Mouse (Mus musculus): ENCODE data around the gene Tm7sf2.

Gene Tm7sf2

GRCm38 (mm10) chr19:6067724-6068415, at the start of gene Tm7sf2:
Gene Tm7sf2, minus strand, starts transcription at chr19:6068373.
- DNase-seq (ENCODE audit: low spot score in 2 of 2) = peak; percentile 80 to 84

DNA sequence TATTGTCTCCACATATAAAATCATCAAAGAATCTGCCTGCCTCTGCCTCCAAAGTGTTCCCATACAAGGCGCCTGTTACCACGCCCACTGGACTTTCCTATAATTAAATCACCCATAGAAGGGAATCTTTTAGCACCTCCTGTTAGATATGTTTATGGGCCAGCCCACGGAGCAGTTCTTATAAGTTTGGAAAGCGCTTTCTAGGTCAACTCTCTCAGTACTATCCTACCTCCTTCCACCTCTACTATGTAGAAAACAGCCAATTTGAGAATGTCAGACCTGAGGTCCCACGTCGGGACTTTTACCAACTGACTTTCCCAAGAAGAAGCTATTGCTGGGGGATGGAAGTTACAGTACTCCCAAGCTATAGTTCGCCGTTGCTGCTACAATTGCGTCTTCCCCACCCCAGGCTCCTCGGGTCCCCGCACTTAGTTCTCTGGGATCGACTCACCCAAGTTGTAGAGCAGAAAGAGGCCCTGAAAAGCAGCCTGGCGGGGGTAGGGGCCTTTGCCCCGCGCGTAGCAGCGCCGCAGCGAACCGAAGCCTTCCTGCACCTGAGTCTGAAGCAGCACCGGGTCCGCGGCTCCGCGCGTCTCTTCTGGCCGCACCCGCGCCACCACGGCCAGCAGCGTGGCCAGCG, 49.3 kb upstream of the Tm7sf2 start:
- DNase-seq (ENCODE audit: low spot score in 2 of 2) = no peak

- DNase-seq (ENCODE audit: low spot score in 2 of 2) = no peak
Measured at GRCm38 (mm10) chr19:6116113-6116850, 48.1 kb upstream of the Tm7sf2 start.

- DNase-seq (ENCODE audit: low spot score in 2 of 2) = no peak
Measured at GRCm38 (mm10) chr19:6113116-6113515, 44.9 kb upstream of the Tm7sf2 start.

DNA sequence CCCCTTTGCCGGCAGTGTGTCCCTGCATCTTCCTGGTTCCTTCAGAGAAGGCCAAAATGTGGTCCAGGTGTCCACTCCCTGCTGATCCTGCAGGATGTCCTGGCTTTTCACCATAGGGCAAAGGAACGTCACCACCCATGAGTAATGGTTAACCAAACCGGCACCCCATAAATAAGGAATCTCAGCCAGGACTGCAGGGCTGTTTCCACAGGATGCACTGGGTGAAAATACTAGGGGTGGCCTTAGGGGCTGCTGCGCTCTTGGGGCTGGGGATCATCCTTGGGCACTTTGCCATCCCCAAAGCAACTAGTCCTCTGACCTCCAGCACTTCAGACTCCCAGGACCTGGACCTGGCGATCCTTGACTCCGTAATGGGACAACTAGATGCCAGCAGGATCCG, 37.4 kb upstream of the Tm7sf2 start, which contains the start of gene Naaladl1:
Gene Naaladl1 (plus strand): TSS at position 197 of the 400 bp plus-strand sequence.
- no peak for DNase-seq (ENCODE audit: low spot score in 2 of 2)

- DNase-seq (ENCODE audit: low spot score in 2 of 2) = no peak
Measured at GRCm38 (mm10) chr19:6104476-6104875, 36.3 kb upstream of the Tm7sf2 start.

GRCm38 (mm10) chr19:6102169-6102853, 34.1 kb upstream of the Tm7sf2 start:
- peak; percentile 72 to 74 for DNase-seq (ENCODE audit: low spot score in 2 of 2)

GRCm38 (mm10) chr19:6101186-6101585, 33.0 kb upstream of the Tm7sf2 start:
- no peak for DNase-seq (ENCODE audit: low spot score in 2 of 2)

DNA sequence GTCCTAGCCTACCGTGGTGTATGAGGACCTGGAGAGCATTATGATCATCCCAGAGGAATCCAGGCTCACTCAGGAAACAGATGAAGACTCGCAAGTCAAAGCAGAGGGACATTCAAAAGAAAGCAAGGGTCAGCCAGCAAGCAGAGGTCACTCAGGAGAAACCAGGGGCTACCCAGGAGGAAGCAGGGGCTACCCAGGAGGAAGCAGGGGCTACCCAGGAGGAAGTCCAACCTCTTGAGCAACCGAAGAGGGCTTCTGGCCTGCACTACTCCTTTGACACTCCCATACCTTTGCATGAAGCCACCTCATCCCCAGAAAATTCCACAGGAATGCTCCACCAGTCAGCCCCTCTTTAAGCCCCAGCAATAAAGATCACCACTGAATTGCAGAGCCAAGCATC, 29.7 kb upstream of the Tm7sf2 start:
- DNase-seq (ENCODE audit: low spot score in 2 of 2) = no peak

- no peak for DNase-seq (ENCODE audit: low spot score in 2 of 2)
Measured at GRCm38 (mm10) chr19:6094119-6094518, 25.9 kb upstream of the Tm7sf2 start, which contains the start of gene AC131692.1. Gene AC131692.1, plus strand, starts transcription at chr19:6094419.

GRCm38 (mm10) chr19:6088841-6089240, 20.7 kb upstream of the Tm7sf2 start:
- no peak for DNase-seq (ENCODE audit: low spot score in 2 of 2)

- DNase-seq (ENCODE audit: low spot score in 2 of 2) = peak; percentile 47 to 49
Measured at GRCm38 (mm10) chr19:6085417-6085879, 17.3 kb upstream of the Tm7sf2 start.

GRCm38 (mm10) chr19:6084478-6085248, 16.5 kb upstream of the Tm7sf2 start, which contains the start of the genes Zfpl1 and Cdca5:
Gene Zfpl1, minus strand, starts transcription at chr19:6084956.
Gene Cdca5, plus strand, starts transcription at chr19:6084983.
- peak; percentile 91 to 95 for DNase-seq (ENCODE audit: low spot score in 2 of 2)

DNA sequence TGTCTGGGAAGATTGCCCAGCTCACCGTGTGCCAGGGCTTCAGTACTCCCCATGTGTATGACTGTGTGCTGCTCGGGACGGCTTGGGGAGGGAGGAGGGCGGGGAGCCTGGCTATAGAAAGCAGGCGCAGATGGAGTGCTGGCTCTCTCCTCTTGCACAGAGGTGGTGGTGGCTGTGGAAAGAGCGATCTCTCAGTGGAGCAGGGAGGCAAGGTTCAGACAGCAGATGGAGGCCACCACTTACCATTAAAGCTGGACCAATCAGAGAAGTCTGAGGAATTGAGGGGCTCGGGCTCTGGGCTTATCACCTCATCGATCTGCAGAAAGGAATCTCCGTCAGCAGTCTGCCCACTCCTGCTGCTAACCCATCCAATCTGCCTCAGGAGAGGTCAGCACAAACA, 14.0 kb upstream of the Tm7sf2 start, which contains the start of gene Gm28374:
Gene Gm28374 (minus strand): TSS at position 101 of the 400 bp plus-strand sequence.
- DNase-seq (ENCODE audit: low spot score in 2 of 2) = no peak

GRCm38 (mm10) chr19:6079983-6080480, 11.9 kb upstream of the Tm7sf2 start, which contains the start of gene Tmem262:
Gene Tmem262, plus strand, starts transcription at chr19:6080033.
- DNase-seq (ENCODE audit: low spot score in 2 of 2) = no peak

DNA sequence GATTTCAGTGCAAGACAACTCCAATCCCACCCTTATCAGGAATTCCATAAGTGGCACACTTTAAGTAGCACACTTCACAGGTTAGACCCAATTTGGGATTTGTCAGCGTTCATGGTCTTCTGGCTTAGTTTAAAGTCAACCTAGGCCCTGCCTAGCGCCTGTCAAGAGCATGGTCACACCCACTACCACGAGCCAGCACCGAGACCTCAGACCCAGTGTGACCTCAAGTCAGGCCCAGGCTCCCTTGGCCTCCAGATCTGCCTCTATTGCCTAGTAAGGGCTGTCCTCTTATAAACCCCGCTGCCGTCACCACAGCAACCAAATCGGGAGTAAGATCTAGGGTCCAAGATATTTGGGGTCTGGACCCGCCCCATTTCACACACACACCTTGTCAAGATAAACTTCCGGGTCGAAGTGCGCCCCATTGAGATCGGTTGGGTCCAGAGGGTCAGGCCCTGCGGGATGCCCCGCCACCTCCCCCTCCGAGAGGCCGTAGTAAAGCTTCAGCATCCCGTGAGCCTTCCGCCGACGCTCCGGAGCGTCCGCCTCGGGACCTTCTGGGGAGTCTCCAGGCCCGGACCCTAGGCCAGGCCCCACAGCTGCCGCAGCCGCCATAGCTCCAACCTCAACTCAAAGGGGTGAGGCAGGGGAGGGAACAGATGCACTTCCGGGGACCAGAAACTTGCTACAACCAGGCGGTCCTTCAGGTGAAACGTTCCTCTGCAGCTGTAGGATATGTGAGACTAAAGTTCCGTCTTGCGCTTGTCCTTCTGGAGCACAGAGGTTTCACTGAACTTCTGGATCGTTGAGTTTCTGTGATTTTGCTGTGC, 8.6 kb upstream of the Tm7sf2 start, which contains the start of gene Vps51:
Gene Vps51 (minus strand): TSS at position 668 of the 830 bp plus-strand sequence.
- peak; percentile 64 to 82 for DNase-seq (ENCODE audit: low spot score in 2 of 2)

- DNase-seq (ENCODE audit: low spot score in 2 of 2) = no peak
Measured at GRCm38 (mm10) chr19:6073889-6074288, 5.7 kb upstream of the Tm7sf2 start.

DNA sequence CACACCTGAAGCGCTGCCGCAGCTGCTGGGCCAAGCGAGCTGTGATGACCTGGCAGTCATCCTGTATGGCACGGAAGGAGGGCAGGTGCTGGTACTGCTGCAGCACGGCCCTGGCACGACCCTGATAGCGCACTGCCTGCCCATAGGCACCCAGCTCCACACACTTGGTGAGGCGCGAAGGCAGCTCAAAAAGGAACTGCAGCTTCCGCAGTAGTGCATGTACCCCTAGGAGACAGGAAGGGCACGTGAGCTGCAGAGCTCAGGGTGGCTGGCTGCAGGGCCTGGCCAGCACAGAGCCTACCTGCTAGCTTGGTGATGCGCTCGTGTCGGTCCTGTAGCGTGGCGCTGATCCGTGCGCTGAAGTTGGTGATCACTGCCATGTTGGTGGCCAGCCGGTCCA, 3.1 kb upstream of the Tm7sf2 start:
- no peak for DNase-seq (ENCODE audit: low spot score in 2 of 2)

DNA sequence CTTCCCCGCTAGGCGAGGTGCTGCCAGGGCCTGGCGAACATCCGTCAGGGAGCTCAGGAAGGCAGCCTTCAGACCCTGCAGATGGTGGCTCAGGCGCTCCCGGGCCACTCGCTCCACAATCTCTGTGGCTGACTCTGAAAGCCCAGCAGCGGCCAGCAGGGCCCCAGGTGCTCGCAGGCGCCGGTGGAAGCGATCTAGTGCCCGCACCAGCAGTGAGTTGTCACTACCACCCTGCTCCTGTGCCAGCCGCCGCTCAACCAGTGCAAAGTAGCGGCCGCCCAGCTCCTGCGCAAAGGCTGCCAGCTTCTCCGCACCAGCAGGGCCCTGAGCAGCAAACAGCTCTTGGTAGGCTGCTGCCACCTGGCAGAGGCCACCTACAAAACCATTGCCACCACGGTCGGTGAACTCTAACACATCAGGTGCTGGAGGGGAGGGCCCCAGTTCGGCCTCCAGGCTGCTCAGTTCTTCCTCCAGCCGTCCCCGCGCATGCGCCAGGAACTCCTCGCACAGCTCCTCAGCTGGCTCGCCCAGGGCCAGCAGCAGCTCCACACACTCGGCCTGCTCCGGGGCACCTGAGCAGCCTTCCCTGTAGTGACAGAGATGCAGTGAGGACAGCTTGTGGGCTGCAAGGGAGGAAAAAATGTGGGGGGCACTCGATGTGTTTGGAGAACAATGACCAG, 2.5 kb upstream of the Tm7sf2 start:
- no peak for DNase-seq (ENCODE audit: low spot score in 2 of 2)
